Mouse (Mus musculus) midbrain, postnatal 0 days (tissue): ENCODE results near the gene H3f3b. TPM values are rescaled to one million over a fixed set of nuclear protein-coding genes. Genes with fewer than 3 reads are reported as not detected.

Source experiments
- ATAC-seq: fragments of 200-750 bp; cut with Nextera tagmentation; 2 replicates; pipeline ENCODE4 v1.8.0; 2017; ENCODE audit warnings: moderate number of reproducible peaks, mild to moderate bottlenecking, moderate TSS enrichment, moderate library complexity; ENCODE audit not compliant: low FRiP score
- DNase-seq: peaks from one replicate; pipeline ENCODE4 v3.0.0-alpha.2; 2015; ENCODE audit warnings: low spot score
- H3K27ac ChIP-seq: fragments of 300-500 bp; sonication (generic); 2 replicates; pipeline ENCODE4 v1.5.1; 2014; ENCODE audit warnings: low read depth, mild to moderate bottlenecking, low read length, mixed read lengths
- H3K27me3 ChIP-seq: fragments of 300-500 bp; sonication (generic); 2 replicates; pipeline ENCODE4 v1.6.1; 2014; ENCODE audit warnings: low read length, control low read depth, mixed read lengths; ENCODE audit not compliant: insufficient read depth
- H3K36me3 ChIP-seq: fragments of 300-500 bp; sonication (generic); 2 replicates; pipeline ENCODE4 v1.6.1; 2014; ENCODE audit warnings: low read length, control low read depth, mixed read lengths; ENCODE audit not compliant: insufficient read depth
- H3K4me1 ChIP-seq: fragments of 300-500 bp; sonication (generic); 2 replicates; pipeline ENCODE4 v1.6.1; 2014; ENCODE audit warnings: mild to moderate bottlenecking, control low read depth, antibody characterized with exemption, low read length, mixed read lengths; ENCODE audit not compliant: insufficient read depth
- H3K4me2 ChIP-seq: fragments of 300-500 bp; sonication (generic); 2 replicates; pipeline ENCODE4 v1.6.1; 2014; ENCODE audit warnings: low read depth, mild to moderate bottlenecking, low read length, mixed read lengths; ENCODE audit not compliant: poor library complexity, severe bottlenecking
- H3K4me3 ChIP-seq: fragments of 300-500 bp; sonication (generic); 2 replicates; pipeline ENCODE4 v1.5.1; 2014; ENCODE audit warnings: low read depth, mild to moderate bottlenecking, low read length, moderate library complexity
- H3K9ac ChIP-seq: fragments of 300-500 bp; sonication (generic); replicated peaks from 2 replicates; pipeline ENCODE4 v1.6.1; 2014; ENCODE audit warnings: mild to moderate bottlenecking, low read length, moderate library complexity, mixed read lengths; ENCODE audit not compliant: poor library complexity, severe bottlenecking
- H3K9me3 ChIP-seq: fragments of 300-500 bp; sonication (generic); 2 replicates; pipeline ENCODE4 v1.6.1; 2016; ENCODE audit warnings: low read length, control low read depth
- CTCF ChIP-seq: IDR thresholded peaks from 2 replicates; pipeline ENCODE4 v1.5.1; 2016; ENCODE audit warnings: antibody characterized with exemption, mild to moderate bottlenecking
- WGBS: fragments of 180-500 bp; shearing (Covaris S2); extraction: QIAGEN DNeasy Blood & Tissue Kit; methylation state at CpG from one replicate; pipeline ENCODE4 v1.1.7; 2014; 5-methylcytosine and 5-hydroxymethylcytosine counted together
- polyA plus RNA-seq: library from polyadenylated mRNA; unstranded; fragments of >200 nt; fragmentation: Nextera tagmentation; extraction: Ambion mirVana; gene quantifications from 2 replicates; pipeline ENCODE4 v1.2.1, GENCODE M21; 2015
- total RNA-seq: library from RNA; depleted of rRNA; stranded (reverse); fragments of >200 nt; gene quantifications from 2 replicates; pipeline ENCODE4 v1.2.3, GENCODE M21; 2014

H3f3b gene
- total and polyA plus RNA-seq, 2 experiments from 2014 or later = 568 to 2,254 TPM

DNA sequence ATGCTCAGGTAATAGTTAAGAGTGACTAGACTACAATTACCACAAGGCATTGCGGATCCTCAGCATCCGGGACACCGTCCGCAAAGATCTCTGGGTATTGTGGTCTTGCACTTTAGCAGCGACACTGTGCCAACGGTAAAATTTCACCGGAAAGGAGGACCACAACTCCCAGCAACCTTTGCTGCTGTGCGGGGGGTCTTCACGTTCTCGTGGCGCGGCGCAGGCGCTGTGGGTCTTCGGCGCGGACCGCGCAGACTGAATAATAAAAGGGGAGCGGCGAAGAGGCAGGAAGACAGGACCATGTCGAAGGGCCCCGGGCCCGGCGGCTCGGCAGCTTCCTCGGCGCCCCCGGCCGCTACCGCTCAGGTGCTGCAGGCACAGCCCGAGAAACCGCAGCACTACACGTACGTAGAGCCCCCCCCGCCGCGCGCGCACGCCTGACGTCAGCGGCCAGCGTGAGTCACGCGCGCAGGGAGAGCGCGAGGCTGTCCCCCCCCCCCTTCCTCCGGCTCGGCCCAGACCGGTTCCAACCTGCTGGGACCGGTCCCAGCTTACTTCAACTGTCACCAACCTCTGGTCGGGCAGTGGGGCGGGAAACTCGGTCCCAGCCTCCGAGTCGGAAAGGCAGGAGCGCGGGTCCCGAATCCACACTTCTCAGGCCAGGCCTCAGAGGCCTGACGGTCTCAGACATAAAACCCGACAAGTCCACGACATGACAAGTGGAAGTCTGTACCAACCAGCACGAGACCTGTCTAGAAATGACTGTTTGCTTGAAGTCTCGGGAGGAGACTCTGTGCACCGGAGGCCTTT, 2.5 kb upstream of the H3f3b start, which contains the start of gene Unk:
Unk (plus strand) TSS at position 235 of the 810 bp plus-strand sequence.
- Histone ChIP-seq H3K4me3 (peak within 1 kb of the TSS; percentile 44), H3K9ac (peak within 1 kb of the TSS; percentile 81), H3K4me2 (peak within 1 kb of the TSS; percentile 62), H3K36me3 (no peaks in the 10 kb centered on the region), H3K27ac (peak within 1 kb of the TSS; percentile 94), H3K4me1 (peaks cover 8% of the 10 kb centered on the region; the same call in 1 of the 2 replicates), H3K27me3 (no peaks in the 10 kb centered on the region), H3K9me3 (no peaks in the 10 kb centered on the region)
- DNase-seq = peak; percentile 100
- under 1% methylated on average over 61 of the region's 67 CpGs for WGBS
- TF ChIP-seq CTCF = no peak
- peak; percentile 96 for ATAC-seq

GRCm38 (mm10) chr11:116029086-116029865, 1.5 kb upstream of the H3f3b start:
- H3K4me3 ChIP-seq = peak overlapping the region; percentile 44
- ATAC-seq (no peak), DNase-seq (no peak)
- peaks cover 8% of the 10 kb centered on the region; the same call in 1 of the 2 replicates for H3K4me1 ChIP-seq
- peak overlapping the region; percentile 48 for H3K4me2 ChIP-seq
- H3K9me3 ChIP-seq = no peaks in the 10 kb centered on the region
- TF ChIP-seq CTCF = no peak
- 83% methylated on average over 6 of the region's 6 CpGs for WGBS
- peak overlapping the region; percentile 94 for H3K27ac ChIP-seq
- no peaks in the 10 kb centered on the region for H3K36me3 ChIP-seq
- peak overlapping the region; percentile 19 for H3K9ac ChIP-seq
- no peaks in the 10 kb centered on the region for H3K27me3 ChIP-seq

- 78% methylated on average over 9 of the region's 9 CpGs for WGBS
- Histone ChIP-seq H3K27ac (no peak overlapping the region), H3K4me2 (no peak overlapping the region), H3K36me3 (no peaks in the 10 kb centered on the region), H3K4me3 (no peak overlapping the region), H3K9me3 (no peaks in the 10 kb centered on the region), H3K4me1 (peaks cover 8% of the 10 kb centered on the region; the same call in 1 of the 2 replicates), H3K9ac (no peak overlapping the region), H3K27me3 (no peaks in the 10 kb centered on the region)
- DNase-seq (no peak), ATAC-seq (no peak)
- TF ChIP-seq CTCF = no peak
These were observed 559 bp upstream of the H3f3b start for GRCm38 (mm10) chr11:116028177-116028865.

DNA sequence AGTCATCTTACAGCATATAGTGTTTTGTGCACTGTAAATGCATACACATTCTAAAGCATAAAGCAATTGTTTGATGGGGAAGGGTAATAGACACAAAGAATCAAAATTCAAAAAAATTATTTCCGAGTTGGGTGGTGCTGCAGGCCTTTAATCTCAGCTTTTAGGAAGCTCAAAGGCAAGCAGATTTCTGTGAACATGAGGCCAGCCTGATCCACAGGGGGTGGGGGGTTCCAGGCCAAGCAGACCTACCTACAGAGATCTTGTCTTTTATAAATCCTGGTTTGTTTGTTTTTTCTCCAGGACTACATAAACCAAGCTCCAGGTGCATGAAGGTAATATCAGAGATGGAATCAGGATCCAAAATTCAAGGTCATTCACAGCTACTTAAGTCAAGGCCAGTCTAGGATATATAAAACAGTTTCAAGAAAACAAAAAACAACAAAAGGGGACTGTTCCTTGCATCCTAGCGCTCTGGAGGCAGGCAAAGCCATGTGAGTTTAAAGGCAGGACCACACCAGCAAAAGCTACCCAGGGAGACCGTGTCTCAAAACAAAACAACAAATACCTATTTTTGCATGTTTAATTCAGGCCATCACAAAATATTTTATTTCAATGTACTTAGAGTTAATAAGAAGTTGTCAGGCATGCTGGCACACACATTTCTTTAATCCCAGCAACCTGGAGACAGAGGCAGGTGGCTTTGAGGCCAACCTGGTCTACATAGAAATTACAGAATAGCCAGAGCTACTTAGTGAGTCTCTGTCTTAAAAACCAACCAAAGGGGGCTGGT, 2.5 kb downstream of the H3f3b start:
- H3K27ac ChIP-seq = peak overlapping the region; percentile 77
- H3K27me3 ChIP-seq = no peaks in the 10 kb centered on the region
- TF ChIP-seq CTCF = no peak
- H3K4me1 ChIP-seq = 0 out of 2 replicates have a peak, but pooled peaks cover 4% of the 10 kb centered on the region
- peaks cover 3% of the 10 kb centered on the region; the same call in 1 of the 2 replicates for H3K36me3 ChIP-seq
- H3K4me3 ChIP-seq = no peak overlapping the region
- no peak for ATAC-seq
- no peak for DNase-seq
- 91% methylated on average over 3 of the region's 3 CpGs for WGBS
- H3K4me2 ChIP-seq = no peak overlapping the region
- H3K9me3 ChIP-seq = no peaks in the 10 kb centered on the region
- no peak overlapping the region for H3K9ac ChIP-seq

GRCm38 (mm10) chr11:116024356-116024808, 3.4 kb downstream of the H3f3b start:
- TF ChIP-seq CTCF = no peak
- Histone ChIP-seq H3K9ac (peak overlapping the region; percentile 100), H3K27me3 (no peaks in the 10 kb centered on the region), H3K4me2 (no peak overlapping the region; the same call in 1 of the 2 replicates), H3K4me1 (0 out of 2 replicates have a peak, but pooled peaks cover 4% of the 10 kb centered on the region), H3K4me3 (peak overlapping the region; percentile 95), H3K27ac (peak overlapping the region; percentile 99), H3K9me3 (no peaks in the 10 kb centered on the region), H3K36me3 (peaks cover 3% of the 10 kb centered on the region; the same call in 1 of the 2 replicates)
- peak; percentile 100 for DNase-seq
- ATAC-seq = peak; percentile 93
- under 1% methylated on average over 37 of the region's 37 CpGs for WGBS
